Mouse (Mus musculus): ENCODE measurements at regions not wholly inside any gene's neighbourhood (a gene's known extent, or its start where the extent isn't known, plus 50 kb on each side); places are given as distances from the start of the nearest gene placed in this dataset.
"Not testable (repeated sequence)": the region's sequence is repeated elsewhere in the genome, so short reads cannot be mapped to it uniquely, and the experiment has no call there.

DNA sequence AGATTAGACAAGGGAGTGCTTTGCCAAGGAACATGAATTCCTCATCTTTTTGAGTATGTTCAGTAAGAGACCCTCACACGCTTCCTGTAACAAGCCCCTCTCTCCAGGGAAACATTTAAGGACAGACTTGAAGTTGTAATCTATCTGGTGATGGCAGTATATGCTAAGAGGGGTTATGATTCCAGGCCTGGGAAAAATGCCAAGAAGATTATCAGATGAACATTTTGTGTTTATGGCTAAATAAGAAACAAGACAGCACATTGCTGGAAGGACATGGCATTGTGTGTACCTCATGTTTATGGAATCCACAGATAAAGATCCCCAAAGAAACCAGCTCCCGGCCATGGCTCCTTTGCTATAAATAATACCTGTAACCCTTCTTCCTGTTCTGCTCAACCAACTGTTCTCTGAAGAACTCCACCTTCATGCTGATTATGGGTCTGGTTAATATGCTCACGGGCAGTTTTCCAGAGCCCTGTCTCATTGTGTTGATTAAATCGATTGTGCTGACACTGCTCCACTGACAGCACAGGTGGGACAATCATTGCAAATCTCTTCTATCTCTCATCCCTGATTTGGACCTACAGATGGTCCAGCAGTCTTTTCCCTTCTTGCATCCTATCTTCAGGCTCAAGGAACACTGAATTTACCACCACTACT, 327.7 kb downstream of the Abcc12 start:
- ATAC-seq (replicated peaks; ENCODE audit: low FRiP score) = no peak
- H3K4me2 ChIP-seq (ENCODE audit: low read depth, low read length, severe bottlenecking) = no peak overlapping the region
- no peaks in the 10 kb centered on the region for H3K4me1 ChIP-seq (replicated peaks; ENCODE audit: control insufficient read depth, insufficient read depth, low read length)
- no peaks in the 10 kb centered on the region for H3K27me3 ChIP-seq (ENCODE audit: control insufficient read depth, insufficient read depth, low read length)
- no peak overlapping the region for H3K9ac ChIP-seq (ENCODE audit: low read length)
- H3K4me3 ChIP-seq (ENCODE audit: low read depth, low read length) = no peak overlapping the region
- H3K36me3 ChIP-seq (ENCODE audit: control insufficient read depth, insufficient read depth, low read length) = no peaks in the 10 kb centered on the region
- H3K27ac ChIP-seq (ENCODE audit: low read depth, low read length) = no peak overlapping the region
- no peak for DNase-seq (ENCODE audit: low spot score)
- WGBS = 90% methylated on average over 4 of the region's 4 CpGs
- no peaks in the 10 kb centered on the region for H3K9me3 ChIP-seq (ENCODE audit: control insufficient read depth, low read length)

DNA sequence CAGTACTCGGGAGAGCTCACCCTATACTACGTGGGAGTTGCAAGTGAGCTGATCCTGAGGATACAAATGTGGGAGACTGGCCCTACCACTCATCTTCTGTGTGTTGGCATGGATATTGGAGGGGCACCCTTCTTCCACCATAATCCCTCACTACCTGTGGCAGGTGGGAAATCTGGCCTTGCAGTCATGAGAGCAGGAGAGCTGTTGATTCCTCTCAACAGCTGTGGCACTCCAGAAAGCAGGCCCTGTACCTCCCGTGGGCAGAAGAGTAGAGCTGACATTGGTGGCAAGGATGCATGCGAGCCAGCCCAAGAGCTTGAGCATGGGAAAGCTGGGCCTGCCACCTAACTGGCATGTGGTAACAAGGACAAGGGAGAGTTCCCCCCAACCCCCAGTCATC, 345.8 kb downstream of the Abcc12 start:
- DNase-seq (ENCODE audit: low spot score) (no peak), ATAC-seq (replicated peaks; ENCODE audit: low FRiP score) (no peak)
- H3K9ac ChIP-seq (ENCODE audit: low read length) = no peak overlapping the region
- H3K27ac ChIP-seq (ENCODE audit: low read depth, low read length) = no peak overlapping the region
- 84% methylated on average over 4 of the region's 4 CpGs for WGBS
- no peaks in the 10 kb centered on the region for H3K9me3 ChIP-seq (ENCODE audit: control insufficient read depth, low read length)
- H3K4me1 ChIP-seq (replicated peaks; ENCODE audit: control insufficient read depth, insufficient read depth, low read length) = no peaks in the 10 kb centered on the region
- no peaks in the 10 kb centered on the region for H3K27me3 ChIP-seq (ENCODE audit: control insufficient read depth, insufficient read depth, low read length)
- no peak overlapping the region for H3K4me2 ChIP-seq (ENCODE audit: low read depth, low read length, severe bottlenecking)
- no peaks in the 10 kb centered on the region for H3K36me3 ChIP-seq (ENCODE audit: control insufficient read depth, insufficient read depth, low read length)
- H3K4me3 ChIP-seq (ENCODE audit: low read depth, low read length) = no peak overlapping the region

DNA sequence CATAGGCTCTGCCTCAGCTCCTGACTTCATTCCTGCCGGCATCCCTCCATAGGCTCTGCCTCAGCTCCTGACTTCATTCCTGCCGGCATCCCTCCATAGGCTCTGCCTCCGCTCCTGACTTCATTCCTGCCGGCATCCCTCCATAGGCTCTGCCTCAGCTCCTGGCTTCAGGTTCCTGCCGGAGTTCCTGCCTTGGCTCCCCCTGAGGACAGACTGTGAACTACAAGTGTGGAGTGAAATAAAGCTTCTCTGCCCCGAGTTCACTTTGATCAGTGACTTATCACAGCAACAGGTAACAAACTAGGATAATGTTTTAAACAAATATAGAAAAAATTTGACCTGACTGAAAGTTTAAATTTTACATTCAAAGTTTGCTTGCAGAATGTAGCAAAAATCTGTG, 348.5 kb downstream of the Abcc12 start:
- 84% methylated on average over 6 of the region's 6 CpGs for WGBS
- H3K9me3 ChIP-seq (ENCODE audit: control insufficient read depth, low read length); H3K4me3 ChIP-seq (ENCODE audit: low read depth, low read length); ATAC-seq (replicated peaks; ENCODE audit: low FRiP score); H3K27me3 ChIP-seq (ENCODE audit: control insufficient read depth, insufficient read depth, low read length); H3K27ac ChIP-seq (ENCODE audit: low read depth, low read length); DNase-seq (ENCODE audit: low spot score); H3K9ac ChIP-seq (ENCODE audit: low read length); H3K4me2 ChIP-seq (ENCODE audit: low read depth, low read length, severe bottlenecking); H3K4me1 ChIP-seq (replicated peaks; ENCODE audit: control insufficient read depth, insufficient read depth, low read length); H3K36me3 ChIP-seq (ENCODE audit: control insufficient read depth, insufficient read depth, low read length): not testable (repeated sequence)

DNA sequence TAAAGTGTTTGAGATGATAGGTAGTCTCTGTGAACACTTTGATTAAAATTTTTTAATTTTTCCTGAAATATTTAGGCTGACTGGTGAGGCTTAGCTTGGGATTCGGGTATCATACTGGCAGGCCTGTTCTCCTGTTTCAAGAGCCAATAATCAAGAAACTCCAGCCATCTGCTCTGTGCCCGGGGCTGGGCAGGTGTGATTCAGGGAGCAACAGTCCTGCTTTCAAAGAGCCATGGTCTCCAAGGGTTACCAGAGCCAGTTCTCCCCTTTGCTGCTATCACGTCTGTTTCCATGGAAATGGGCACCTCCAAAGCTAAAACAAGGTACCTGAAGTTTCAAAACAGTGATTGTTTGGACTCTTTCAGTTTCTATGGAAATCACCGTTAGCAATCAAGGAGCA, 355.6 kb downstream of the Abcc12 start:
- no peak overlapping the region for H3K9ac ChIP-seq (ENCODE audit: low read length)
- H3K27ac ChIP-seq (ENCODE audit: low read depth, low read length) = no peak overlapping the region
- no peaks in the 10 kb centered on the region for H3K9me3 ChIP-seq (ENCODE audit: control insufficient read depth, low read length)
- H3K36me3 ChIP-seq (ENCODE audit: control insufficient read depth, insufficient read depth, low read length) = no peaks in the 10 kb centered on the region
- no peak overlapping the region for H3K4me2 ChIP-seq (ENCODE audit: low read depth, low read length, severe bottlenecking)
- H3K4me3 ChIP-seq (ENCODE audit: low read depth, low read length) = no peak overlapping the region
- ATAC-seq (replicated peaks; ENCODE audit: low FRiP score) = no peak
- no peaks in the 10 kb centered on the region for H3K27me3 ChIP-seq (ENCODE audit: control insufficient read depth, insufficient read depth, low read length)
- no peak for DNase-seq (ENCODE audit: low spot score)
- WGBS = 61% methylated on average over 4 of the region's 4 CpGs
- no peaks in the 10 kb centered on the region for H3K4me1 ChIP-seq (replicated peaks; ENCODE audit: control insufficient read depth, insufficient read depth, low read length)

DNA sequence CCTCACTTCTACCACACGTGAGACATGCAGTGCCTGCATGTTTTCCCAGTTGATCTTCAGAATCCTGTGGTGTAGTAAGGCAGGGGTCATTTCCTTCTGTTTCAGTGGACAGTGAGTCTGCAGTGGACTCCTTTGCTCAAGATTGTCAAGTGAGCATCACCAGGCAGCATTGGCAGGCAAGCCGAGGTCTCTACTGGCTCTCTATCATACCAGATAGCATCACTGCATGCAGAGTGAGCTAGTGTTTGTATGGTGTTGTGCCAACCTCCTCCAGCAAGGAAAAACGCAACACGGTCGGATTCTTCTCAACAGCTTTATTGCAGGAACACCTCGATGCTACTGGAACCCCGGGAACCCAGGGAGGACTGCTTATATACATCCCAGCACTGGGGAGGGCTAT, 357.8 kb downstream of the Abcc12 start:
- Histone ChIP-seq H3K27ac (ENCODE audit: low read depth, low read length) (no peak overlapping the region), H3K9me3 (ENCODE audit: control insufficient read depth, low read length) (no peaks in the 10 kb centered on the region), H3K4me1 (replicated peaks; ENCODE audit: control insufficient read depth, insufficient read depth, low read length) (no peaks in the 10 kb centered on the region), H3K4me3 (ENCODE audit: low read depth, low read length) (no peak overlapping the region), H3K36me3 (ENCODE audit: control insufficient read depth, insufficient read depth, low read length) (no peaks in the 10 kb centered on the region), H3K27me3 (ENCODE audit: control insufficient read depth, insufficient read depth, low read length) (no peaks in the 10 kb centered on the region), H3K4me2 (ENCODE audit: low read depth, low read length, severe bottlenecking) (no peak overlapping the region), H3K9ac (ENCODE audit: low read length) (no peak overlapping the region)
- WGBS = 95% methylated on average over 7 of the region's 7 CpGs
- DNase-seq (ENCODE audit: low spot score) = no peak
- no peak for ATAC-seq (replicated peaks; ENCODE audit: low FRiP score)

DNA sequence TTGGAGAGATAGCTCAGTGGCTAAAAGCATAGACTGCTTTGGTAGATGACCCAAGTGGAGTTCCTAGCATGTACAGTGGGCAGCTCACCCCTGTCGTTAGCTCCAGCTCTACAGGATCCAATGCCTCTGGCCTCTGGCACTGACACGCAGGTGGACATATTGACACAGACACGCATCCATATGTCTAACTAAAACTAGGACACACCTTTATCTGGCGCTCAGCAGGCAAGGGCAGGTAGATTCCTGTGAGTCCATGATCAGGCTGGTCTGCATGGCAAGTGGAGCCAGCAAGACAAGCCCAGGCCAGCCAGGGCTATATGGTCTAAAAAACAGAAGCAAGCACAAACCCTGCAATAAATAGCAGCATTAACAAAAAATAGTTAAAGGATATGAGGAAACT, 358.3 kb downstream of the Abcc12 start:
- no peaks in the 10 kb centered on the region for H3K9me3 ChIP-seq (ENCODE audit: control insufficient read depth, low read length)
- ATAC-seq (replicated peaks; ENCODE audit: low FRiP score) = no peak
- H3K4me1 ChIP-seq (replicated peaks; ENCODE audit: control insufficient read depth, insufficient read depth, low read length) = no peaks in the 10 kb centered on the region
- H3K4me2 ChIP-seq (ENCODE audit: low read depth, low read length, severe bottlenecking) = no peak overlapping the region
- no peaks in the 10 kb centered on the region for H3K27me3 ChIP-seq (ENCODE audit: control insufficient read depth, insufficient read depth, low read length)
- WGBS = 94% methylated on average over 4 of the region's 4 CpGs
- H3K9ac ChIP-seq (ENCODE audit: low read length) = no peak overlapping the region
- H3K36me3 ChIP-seq (ENCODE audit: control insufficient read depth, insufficient read depth, low read length) = no peaks in the 10 kb centered on the region
- DNase-seq (ENCODE audit: low spot score) = no peak
- no peak overlapping the region for H3K4me3 ChIP-seq (ENCODE audit: low read depth, low read length)
- no peak overlapping the region for H3K27ac ChIP-seq (ENCODE audit: low read depth, low read length)

DNA sequence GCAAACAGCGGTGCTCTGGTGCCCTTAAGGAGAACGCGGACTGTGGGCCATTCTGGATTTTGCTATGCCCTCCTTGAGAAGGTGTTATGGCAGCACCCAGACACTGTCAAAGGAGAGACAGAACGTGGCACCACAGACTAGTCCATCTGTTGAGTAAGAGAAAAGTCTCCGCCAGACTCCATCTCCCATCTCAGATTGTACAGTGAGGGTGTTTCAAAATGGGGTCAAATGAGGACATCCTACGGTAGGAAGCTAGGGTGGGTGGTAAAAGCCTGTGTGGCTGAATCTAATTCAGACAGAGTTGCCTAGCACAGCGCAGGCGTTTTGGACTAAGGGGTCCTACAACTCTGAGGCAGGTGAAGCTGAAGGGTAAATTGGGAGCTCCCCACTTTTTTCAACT, 366.1 kb downstream of the Abcc12 start:
- Histone ChIP-seq H3K4me1 (replicated peaks; ENCODE audit: control insufficient read depth, insufficient read depth, low read length) (no peaks in the 10 kb centered on the region), H3K27ac (ENCODE audit: low read depth, low read length) (no peak overlapping the region), H3K4me2 (ENCODE audit: low read depth, low read length, severe bottlenecking) (no peak overlapping the region), H3K9ac (ENCODE audit: low read length) (no peak overlapping the region), H3K36me3 (ENCODE audit: control insufficient read depth, insufficient read depth, low read length) (no peaks in the 10 kb centered on the region), H3K27me3 (ENCODE audit: control insufficient read depth, insufficient read depth, low read length) (no peaks in the 10 kb centered on the region), H3K9me3 (ENCODE audit: control insufficient read depth, low read length) (no peaks in the 10 kb centered on the region), H3K4me3 (ENCODE audit: low read depth, low read length) (no peak overlapping the region)
- 94% methylated on average over 8 of the region's 8 CpGs for WGBS
- DNase-seq (ENCODE audit: low spot score) = no peak
- ATAC-seq (replicated peaks; ENCODE audit: low FRiP score) = no peak

DNA sequence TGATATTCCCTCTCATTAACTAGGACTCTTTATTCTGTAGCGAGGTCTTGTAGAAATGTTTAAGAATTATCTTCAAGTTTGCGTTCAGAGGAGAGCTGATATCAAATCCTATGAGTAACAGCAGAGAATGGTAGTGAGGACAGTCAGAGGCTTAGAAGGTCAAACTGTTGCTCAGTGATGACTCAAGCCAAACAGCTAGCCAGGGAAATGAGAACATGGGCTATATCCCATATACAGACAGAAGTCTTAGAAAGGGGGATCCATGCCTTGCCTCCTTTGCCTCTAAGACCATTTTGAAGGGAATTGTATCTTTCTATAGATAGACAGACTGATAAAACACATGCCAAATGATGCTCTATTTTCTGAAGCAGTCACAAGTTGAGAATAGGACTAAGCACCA, 368.0 kb downstream of the Abcc12 start:
- Histone ChIP-seq H3K9me3 (ENCODE audit: control insufficient read depth, low read length) (no peaks in the 10 kb centered on the region), H3K27me3 (ENCODE audit: control insufficient read depth, insufficient read depth, low read length) (no peaks in the 10 kb centered on the region), H3K4me2 (ENCODE audit: low read depth, low read length, severe bottlenecking) (no peak overlapping the region), H3K36me3 (ENCODE audit: control insufficient read depth, insufficient read depth, low read length) (no peaks in the 10 kb centered on the region), H3K27ac (ENCODE audit: low read depth, low read length) (no peak overlapping the region), H3K9ac (ENCODE audit: low read length) (no peak overlapping the region), H3K4me3 (ENCODE audit: low read depth, low read length) (no peak overlapping the region), H3K4me1 (replicated peaks; ENCODE audit: control insufficient read depth, insufficient read depth, low read length) (no peaks in the 10 kb centered on the region)
- DNase-seq (ENCODE audit: low spot score) = no peak
- WGBS = 88% methylated on average over 2 of the region's 2 CpGs
- no peak for ATAC-seq (replicated peaks; ENCODE audit: low FRiP score)

DNA sequence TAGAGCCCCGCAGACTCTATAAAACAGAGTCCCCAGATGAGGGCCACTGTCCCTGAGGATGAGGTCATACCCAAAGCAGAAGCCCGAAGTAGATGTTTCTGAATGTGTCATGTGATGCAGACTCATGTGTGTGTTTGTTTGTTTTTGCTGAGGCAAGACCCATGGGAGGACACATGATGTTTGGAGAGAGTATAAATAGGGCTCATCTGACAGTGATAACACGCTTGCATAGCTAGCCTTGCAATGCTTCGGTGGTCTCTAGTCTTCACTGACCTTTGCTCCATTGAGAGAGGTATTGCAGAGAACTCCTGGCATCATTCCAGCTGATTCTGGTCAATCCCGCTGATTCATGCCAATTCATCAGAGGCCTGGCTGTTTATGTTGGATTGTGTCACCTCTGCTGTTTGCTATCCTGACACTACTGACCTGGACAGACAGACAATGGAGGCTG, 368.1 kb downstream of the Phkb start:
- 80% methylated on average over 5 of the region's 5 CpGs for WGBS
- H3K27me3 ChIP-seq (ENCODE audit: control insufficient read depth, insufficient read depth, low read length) = no peaks in the 10 kb centered on the region
- no peak overlapping the region for H3K4me3 ChIP-seq (ENCODE audit: low read depth, low read length)
- ATAC-seq (replicated peaks; ENCODE audit: low FRiP score) = no peak
- no peak for DNase-seq (ENCODE audit: low spot score)
- H3K4me1 ChIP-seq (replicated peaks; ENCODE audit: control insufficient read depth, insufficient read depth, low read length) = peaks cover 2% of the 10 kb centered on the region; the same call in 1 of the 2 replicates
- H3K4me2 ChIP-seq (ENCODE audit: low read depth, low read length, severe bottlenecking) = no peak overlapping the region
- no peak overlapping the region for H3K9ac ChIP-seq (ENCODE audit: low read length)
- no peaks in the 10 kb centered on the region for H3K36me3 ChIP-seq (ENCODE audit: control insufficient read depth, insufficient read depth, low read length)
- H3K27ac ChIP-seq (ENCODE audit: low read depth, low read length) = no peak overlapping the region
- H3K9me3 ChIP-seq (ENCODE audit: control insufficient read depth, low read length) = no peaks in the 10 kb centered on the region

Measured in forebrain, embryonic 11.5 days (tissue).